Mouse (Mus musculus) A20 (cell line): Measurements from ENCODE around the gene Vpreb2.
"Not testable (repeated sequence)": the region's sequence is repeated elsewhere in the genome, so short reads cannot be mapped to it uniquely, and the experiment has no call there.

Source experiments
- DNase-seq: peaks from one replicate; pipeline ENCODE4 v3.0.0-alpha.2; 2011; ENCODE audit warnings: low read depth, low spot score

Gene Vpreb2

DNA sequence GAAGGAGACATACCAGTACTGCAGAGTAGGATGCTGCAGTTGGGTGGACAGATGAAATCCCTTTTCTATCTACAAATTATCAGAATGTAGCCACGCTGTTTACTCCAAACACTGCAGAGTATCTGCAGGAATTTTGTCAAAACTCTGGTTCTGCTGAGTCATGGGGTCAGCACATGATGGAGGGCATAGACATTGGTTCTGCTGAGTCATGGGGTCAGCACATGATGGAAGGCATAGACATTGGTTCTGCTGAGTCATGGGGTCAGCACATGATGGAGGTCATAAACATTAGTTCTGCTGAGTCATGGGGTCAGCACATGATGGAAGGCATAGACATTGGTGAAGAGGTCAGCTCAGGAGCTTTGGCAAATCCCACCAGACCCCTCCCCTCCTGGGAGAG is 7.5 kb downstream of the Vpreb2 start:
- DNase-seq = no peak

DNA sequence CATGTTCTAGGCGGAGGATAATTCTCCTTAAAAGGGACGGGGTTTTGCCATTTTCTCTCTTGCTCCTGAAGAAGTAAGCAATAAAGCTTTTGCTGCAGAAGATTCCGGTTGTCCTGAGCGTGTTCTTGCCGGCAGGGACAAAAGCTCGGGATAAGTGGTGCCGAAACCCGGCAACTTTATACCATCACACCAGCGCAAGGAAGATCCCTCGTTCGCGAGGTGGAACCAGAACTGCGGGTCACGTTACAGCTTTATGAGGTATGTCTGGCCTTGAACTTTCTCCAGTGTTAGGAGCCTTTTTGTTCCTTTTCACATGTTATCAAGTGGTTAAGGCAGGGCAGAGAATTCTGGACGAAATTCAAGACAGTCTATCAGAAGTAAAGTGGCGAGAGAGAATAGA is 12.1 kb downstream of the Vpreb2 start:
- not testable (repeated sequence) for DNase-seq

DNA sequence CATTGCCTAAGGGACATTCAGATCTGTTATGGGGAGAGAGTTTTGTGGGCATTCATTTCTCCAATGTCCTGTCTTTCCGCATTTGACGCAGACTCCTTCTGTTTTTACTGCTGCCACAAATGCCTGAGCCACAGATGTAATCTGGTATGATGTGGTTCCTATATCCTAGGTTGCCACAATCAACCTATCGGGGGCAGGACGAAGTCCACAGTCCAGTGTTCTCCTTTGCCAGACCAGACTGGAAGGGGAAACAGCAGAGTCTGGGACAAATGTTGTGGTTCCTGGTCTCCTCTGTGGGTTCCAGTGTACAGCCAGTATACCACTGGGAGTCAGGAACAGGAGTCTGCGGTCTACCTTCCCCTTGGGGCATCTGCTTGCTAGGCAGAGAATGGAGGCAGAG is 19.4 kb downstream of the Vpreb2 start:
- no peak for DNase-seq

GRCm38 (mm10) chr16:18004589-18004988 is 24.4 kb downstream of the Vpreb2 start:
- no peak for DNase-seq

DNA sequence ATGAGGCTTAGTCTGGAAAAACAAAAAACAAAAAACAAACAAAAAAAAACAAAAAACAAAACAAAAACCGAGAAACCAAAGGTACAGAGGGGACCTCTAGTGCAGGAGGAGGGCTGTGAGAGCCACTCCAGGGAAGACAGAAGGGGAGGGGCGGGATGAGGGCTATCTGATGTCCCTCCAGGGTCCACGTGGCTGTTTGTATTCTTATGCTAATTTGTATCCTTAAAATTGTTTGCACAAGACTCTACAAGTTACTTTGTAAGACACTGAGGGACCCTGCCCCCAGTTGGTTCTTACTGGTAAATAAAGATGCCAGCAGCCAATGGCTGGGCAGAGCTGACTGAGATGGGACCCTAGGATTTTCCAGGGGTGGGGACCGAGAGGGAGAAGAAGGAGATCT is 26.9 kb downstream of the Vpreb2 start:
- no peak for DNase-seq

GRCm38 (mm10) chr16:18011101-18011500 is 30.9 kb downstream of the Vpreb2 start:
- no peak for DNase-seq

DNA sequence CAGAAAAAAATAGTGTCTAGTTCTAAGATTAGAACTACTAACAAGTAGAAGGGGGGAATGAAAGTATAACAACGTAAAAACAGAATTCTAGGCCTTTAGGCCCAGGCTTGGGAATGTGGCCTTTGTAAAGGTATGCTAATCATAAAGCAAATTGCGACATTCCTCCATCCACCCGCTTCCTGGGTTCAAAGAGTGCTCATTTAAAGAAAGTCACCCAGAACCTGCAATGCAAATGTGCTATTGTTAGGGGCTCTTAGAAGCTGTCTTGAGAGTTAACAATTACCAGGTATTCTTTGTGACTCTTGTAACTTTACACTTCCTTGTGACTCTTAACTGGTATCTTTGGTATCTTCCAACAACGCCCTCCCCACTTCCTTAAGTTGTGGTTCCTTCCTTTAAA is 36.3 kb downstream of the Vpreb2 start:
- not testable (repeated sequence) for DNase-seq

DNA sequence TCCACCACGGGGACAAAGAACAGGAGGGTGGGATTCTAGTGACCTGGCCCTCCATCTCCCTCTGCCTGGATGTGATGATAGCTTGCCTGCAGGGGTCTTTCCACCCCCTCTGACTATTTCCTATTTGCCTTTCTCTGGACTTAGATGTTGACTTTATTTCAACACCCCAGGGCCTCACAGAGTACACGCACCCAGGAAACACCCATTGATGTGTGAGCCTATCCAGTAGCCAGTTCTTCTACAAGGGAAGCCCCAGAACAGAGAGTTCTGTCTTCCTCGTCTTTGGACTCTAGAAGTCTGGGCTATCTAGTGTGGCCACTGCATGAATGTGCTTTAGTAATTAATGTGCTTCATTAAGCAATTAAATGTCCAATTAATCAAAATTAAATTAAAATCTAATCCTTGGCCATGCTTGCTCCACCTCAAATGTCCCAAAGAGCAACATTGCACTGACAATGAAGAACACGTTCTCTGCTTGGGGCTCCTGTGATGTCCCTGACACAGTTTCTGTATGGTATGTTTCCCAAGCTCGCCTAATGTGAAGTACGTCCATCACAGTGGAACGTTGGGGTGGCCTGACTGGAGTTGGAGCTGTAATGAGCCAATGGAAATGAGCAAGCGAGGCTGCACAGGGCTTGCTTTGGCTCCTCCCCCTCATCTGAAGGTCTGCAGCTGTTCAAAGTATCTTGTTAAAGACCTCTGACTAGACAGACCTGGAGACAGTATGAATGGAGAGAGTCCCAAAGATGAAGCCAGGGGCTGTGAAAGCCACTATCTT is 42.7 kb downstream of the Vpreb2 start:
- no peak for DNase-seq

DNA sequence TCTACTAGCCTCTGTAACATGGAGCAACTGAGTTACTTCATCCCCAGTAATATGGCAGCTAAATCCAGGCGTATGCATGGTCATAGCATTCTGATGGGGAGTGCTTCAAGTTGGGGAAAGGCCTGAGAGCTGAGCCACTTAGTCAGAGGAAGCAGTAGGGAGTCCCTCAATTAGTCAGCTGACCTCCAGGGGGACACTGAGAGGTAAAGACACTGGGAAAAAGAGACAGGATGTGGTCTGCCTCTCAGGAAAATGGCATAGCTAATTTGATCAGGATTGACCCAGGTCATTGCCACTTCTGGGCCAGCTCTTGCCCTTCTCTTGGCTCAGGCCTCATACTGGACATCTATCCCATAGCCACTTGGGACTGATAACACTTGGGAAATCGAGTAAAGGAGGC is 47.1 kb downstream of the Vpreb2 start:
- no peak for DNase-seq
